In genomic region chr3:90445417-90446200, GRCm38 (mm10) we compare ENCODE assay signal across 8 mouse cellular contexts. TPM values are rescaled to one million over a fixed set of nuclear protein-coding genes. Genes with fewer than 3 reads are reported as not detected.
DNase-seq lines count a peak whose midpoint lies in the region; ATAC-seq lines count a peak whose summit lies in the region.

No protein-coding gene starts in this region.

- no peak for DNase-seq in forebrain, embryonic 11.5 days (ENCODE audit: low spot score)
- no peak for DNase-seq in limb, embryonic 11.5 days (ENCODE audit: low spot score)
- DNase-seq in left cerebral cortex, adult 8-10 months (ENCODE audit: low spot score in 2 of 2): no peak
- no peak for DNase-seq in thymus, postnatal 10 days (ENCODE audit: low spot score in 2 of 2)

- WGBS in forebrain, embryonic 11.5 days: 71% methylated on average over 11 of the region's 11 CpGs
- WGBS in limb, embryonic 11.5 days: 71% methylated on average over 11 of the region's 11 CpGs
- WGBS in stomach, embryonic 14.5 days: 62% methylated on average over 11 of the region's 11 CpGs

- H3K27me3 ChIP-seq in megakaryocyte, embryonic 14.5 days (replicated peaks): no peaks in the 10 kb centered on the region
- H3K27me3 ChIP-seq in forebrain, embryonic 11.5 days (ENCODE audit: control insufficient read depth, insufficient read depth, low read length): no peaks in the 10 kb centered on the region
- H3K27me3 ChIP-seq in limb, embryonic 11.5 days (ENCODE audit: control insufficient read depth, insufficient read depth, low read length): no peaks in the 10 kb centered on the region
- no peaks in the 10 kb centered on the region for H3K27me3 ChIP-seq in stomach, embryonic 14.5 days (ENCODE audit: control insufficient read depth, insufficient read depth, low read length)

- H3K27ac ChIP-seq in forebrain, embryonic 11.5 days (ENCODE audit: low read depth, low read length): peak overlapping the region; percentile 76
- H3K27ac ChIP-seq in limb, embryonic 11.5 days (replicated peaks; ENCODE audit: low read depth, low read length): peak overlapping the region; percentile 92
- H3K27ac ChIP-seq in stomach, embryonic 14.5 days (ENCODE audit: low read length): peak overlapping the region; percentile 93

- no peaks in the 10 kb centered on the region for H3K36me3 ChIP-seq in megakaryocyte, embryonic 14.5 days (replicated peaks; ENCODE audit: low read length)
- no peaks in the 10 kb centered on the region for H3K36me3 ChIP-seq in forebrain, embryonic 11.5 days (ENCODE audit: control insufficient read depth, insufficient read depth, low read length)
- H3K36me3 ChIP-seq in limb, embryonic 11.5 days (ENCODE audit: control insufficient read depth, insufficient read depth, low read length): no peaks in the 10 kb centered on the region
- H3K36me3 ChIP-seq in stomach, embryonic 14.5 days (ENCODE audit: control insufficient read depth, insufficient read depth, low read length): no peaks in the 10 kb centered on the region

- peak overlapping the region; percentile 88 for H3K4me3 ChIP-seq in megakaryocyte, embryonic 14.5 days (replicated peaks)
- no peak overlapping the region for H3K4me3 ChIP-seq in forebrain, embryonic 11.5 days (ENCODE audit: low read depth, low read length)
- no peak overlapping the region for H3K4me3 ChIP-seq in limb, embryonic 11.5 days (ENCODE audit: low read depth, low read length)
- no peak overlapping the region for H3K4me3 ChIP-seq in stomach, embryonic 14.5 days (ENCODE audit: low read depth, low read length)

- no peak overlapping the region for H3K4me2 ChIP-seq in forebrain, embryonic 11.5 days (ENCODE audit: low read depth, low read length, severe bottlenecking)
- H3K4me2 ChIP-seq in limb, embryonic 11.5 days (ENCODE audit: low read depth, severe bottlenecking): no peak overlapping the region; the same call in 1 of the 2 replicates
- peak overlapping the region; percentile 44 for H3K4me2 ChIP-seq in stomach, embryonic 14.5 days (replicated peaks; ENCODE audit: low read depth, low read length)

- peaks cover 39% of the 10 kb centered on the region for H3K4me1 ChIP-seq in megakaryocyte, embryonic 14.5 days
- peaks cover 10% of the 10 kb centered on the region; the same call in 1 of the 2 replicates for H3K4me1 ChIP-seq in forebrain, embryonic 11.5 days (replicated peaks; ENCODE audit: control insufficient read depth, insufficient read depth, low read length)
- peaks cover 4% of the 10 kb centered on the region; the same call in 1 of the 2 replicates for H3K4me1 ChIP-seq in limb, embryonic 11.5 days (ENCODE audit: control insufficient read depth, insufficient read depth, low read length)
- H3K4me1 ChIP-seq in stomach, embryonic 14.5 days (ENCODE audit: control insufficient read depth, insufficient read depth, low read length): peaks cover 9% of the 10 kb centered on the region

- H3K9ac ChIP-seq in forebrain, embryonic 11.5 days (ENCODE audit: low read length): no peak overlapping the region; the same call in 1 of the 2 replicates
- H3K9ac ChIP-seq in limb, embryonic 11.5 days (ENCODE audit: low read length): no peak overlapping the region
- H3K9ac ChIP-seq in stomach, embryonic 14.5 days (replicated peaks; ENCODE audit: low read depth, low read length): no peak overlapping the region

- no peak for ATAC-seq in megakaryocyte, adult 5-6 weeks (ENCODE audit: poor library complexity, severe bottlenecking)
- no peak for ATAC-seq in forebrain, embryonic 11.5 days (replicated peaks; ENCODE audit: low FRiP score)
- ATAC-seq in limb, embryonic 11.5 days (ENCODE audit: insufficient number of reproducible peaks, low FRiP score, low TSS enrichment, low read depth): no peak
- no peak for ATAC-seq in stomach, embryonic 14.5 days (ENCODE audit: insufficient number of reproducible peaks, insufficient read depth, low FRiP score, low read depth)
- ATAC-seq in megakaryocyte-erythroid progenitor cell, adult 5-6 weeks (replicated peaks; ENCODE audit: low FRiP score, low TSS enrichment, poor library complexity, severe bottlenecking): no peak

- H3K9me3 ChIP-seq in megakaryocyte, embryonic 14.5 days: no peaks in the 10 kb centered on the region; the same call in 1 of the 2 replicates
- no peaks in the 10 kb centered on the region for H3K9me3 ChIP-seq in forebrain, embryonic 11.5 days (ENCODE audit: control insufficient read depth, low read length)
- no peaks in the 10 kb centered on the region for H3K9me3 ChIP-seq in limb, embryonic 11.5 days (ENCODE audit: control insufficient read depth, low read length)
- H3K9me3 ChIP-seq in stomach, embryonic 14.5 days (ENCODE audit: control insufficient read depth, low read depth, low read length): no peaks in the 10 kb centered on the region

RNA-seq across cellular contexts. Expression of gene Ints3, which starts 12.2 kb away (rescaled TPM):
- polyA plus RNA-seq in megakaryocyte, embryonic 14.5 days (2012; ENCODE audit: insufficient read depth, low replicate concordance): 15.5 and 21.9 TPM in 2 replicates
- 13.7 and 14.7 TPM in 2 replicates for total RNA-seq in megakaryocyte, adult 5-6 weeks (2015)
- 14.9 and 20.5 TPM in 2 replicates for total RNA-seq in megakaryocyte, adult 5-6 weeks (2017)
- 50.5 and 55.3 TPM in 2 replicates for polyA plus RNA-seq in forebrain, embryonic 11.5 days (2014; fragmentation: Nextera tagmentation; extraction: Ambion mirVana)
- polyA plus RNA-seq in limb, embryonic 11.5 days (2014; fragmentation: Nextera tagmentation; extraction: Ambion mirVana): 47.2 and 56.7 TPM in 2 replicates
- polyA plus RNA-seq in stomach, embryonic 14.5 days (2014; fragmentation: Nextera tagmentation; extraction: Ambion mirVana): 28.7 and 29.6 TPM in 2 replicates
- total RNA-seq in left cerebral cortex, adult 8-10 months (2022): 10 to 100 TPM; 55.1 to 59.9 (median 59.0) TPM
- 39.0 and 39.3 TPM in 2 replicates for total RNA-seq in megakaryocyte-erythroid progenitor cell, adult 5-6 weeks (2014; fragmentation: Nextera tagmentation)
- 16.4 and 23.2 TPM in 2 replicates for total RNA-seq in megakaryocyte-erythroid progenitor cell, adult 5-6 weeks (2017)

RNA-seq across cellular contexts. Expression of gene Npr1, which starts 20.1 kb away (rescaled TPM):
- 2.6 TPM in 1 of 2 replicates, not detected in the other for polyA plus RNA-seq in megakaryocyte, embryonic 14.5 days (2012; ENCODE audit: insufficient read depth, low replicate concordance)
- total RNA-seq in megakaryocyte, adult 5-6 weeks (2015): not detected in 2 replicates
- 0.08 TPM in 1 of 2 replicates, not detected in the other for total RNA-seq in megakaryocyte, adult 5-6 weeks (2017)
- 2.0 and 2.8 TPM in 2 replicates for polyA plus RNA-seq in forebrain, embryonic 11.5 days (2014; fragmentation: Nextera tagmentation; extraction: Ambion mirVana)
- 2.0 and 2.3 TPM in 2 replicates for polyA plus RNA-seq in limb, embryonic 11.5 days (2014; fragmentation: Nextera tagmentation; extraction: Ambion mirVana)
- 4.6 and 4.8 TPM in 2 replicates for polyA plus RNA-seq in stomach, embryonic 14.5 days (2014; fragmentation: Nextera tagmentation; extraction: Ambion mirVana)
- total RNA-seq in left cerebral cortex, adult 8-10 months (2022): 1 to 10 TPM; 4.2 to 6.0 (median 5.0) TPM
- total RNA-seq in megakaryocyte-erythroid progenitor cell, adult 5-6 weeks (2014; fragmentation: Nextera tagmentation): 0.22 TPM in 1 of 2 replicates, not detected in the other
- not detected in 2 replicates for total RNA-seq in megakaryocyte-erythroid progenitor cell, adult 5-6 weeks (2017)

RNA-seq across cellular contexts. Expression of gene Ilf2, which starts 30.3 kb away (rescaled TPM):
- polyA plus RNA-seq in megakaryocyte, embryonic 14.5 days (2012; ENCODE audit: insufficient read depth, low replicate concordance): 10.5 TPM in 1 of 2 replicates, not detected in the other
- total RNA-seq in megakaryocyte, adult 5-6 weeks (2015): 51.8 and 57.3 TPM in 2 replicates
- 103 and 111 TPM in 2 replicates for total RNA-seq in megakaryocyte, adult 5-6 weeks (2017)
- polyA plus RNA-seq in forebrain, embryonic 11.5 days (2014; fragmentation: Nextera tagmentation; extraction: Ambion mirVana): 365 and 366 TPM in 2 replicates
- polyA plus RNA-seq in limb, embryonic 11.5 days (2014; fragmentation: Nextera tagmentation; extraction: Ambion mirVana): 377 and 385 TPM in 2 replicates
- 208 and 217 TPM in 2 replicates for polyA plus RNA-seq in stomach, embryonic 14.5 days (2014; fragmentation: Nextera tagmentation; extraction: Ambion mirVana)
- total RNA-seq in left cerebral cortex, adult 8-10 months (2022): 10 to 100 TPM; 84.9 to 98.9 (median 93.3) TPM
- total RNA-seq in megakaryocyte-erythroid progenitor cell, adult 5-6 weeks (2014; fragmentation: Nextera tagmentation): 113 and 117 TPM in 2 replicates
- 236 and 240 TPM in 2 replicates for total RNA-seq in megakaryocyte-erythroid progenitor cell, adult 5-6 weeks (2017)

RNA-seq across cellular contexts. Expression of gene Snapin, which starts 45.2 kb away (rescaled TPM):
- polyA plus RNA-seq in megakaryocyte, embryonic 14.5 days (2012; ENCODE audit: insufficient read depth, low replicate concordance): 3.0 and 5.3 TPM in 2 replicates
- total RNA-seq in megakaryocyte, adult 5-6 weeks (2015): 41.6 and 47.3 TPM in 2 replicates
- total RNA-seq in megakaryocyte, adult 5-6 weeks (2017): 40.9 and 49.5 TPM in 2 replicates
- polyA plus RNA-seq in forebrain, embryonic 11.5 days (2014; fragmentation: Nextera tagmentation; extraction: Ambion mirVana): 66.3 and 68.3 TPM in 2 replicates
- 60.5 and 63.6 TPM in 2 replicates for polyA plus RNA-seq in limb, embryonic 11.5 days (2014; fragmentation: Nextera tagmentation; extraction: Ambion mirVana)
- 81.2 and 88.0 TPM in 2 replicates for polyA plus RNA-seq in stomach, embryonic 14.5 days (2014; fragmentation: Nextera tagmentation; extraction: Ambion mirVana)
- 10 to 100 TPM; 62.4 to 74.7 (median 67.1) TPM for total RNA-seq in left cerebral cortex, adult 8-10 months (2022)
- total RNA-seq in megakaryocyte-erythroid progenitor cell, adult 5-6 weeks (2014; fragmentation: Nextera tagmentation): 37.0 and 38.1 TPM in 2 replicates
- total RNA-seq in megakaryocyte-erythroid progenitor cell, adult 5-6 weeks (2017): 19.5 and 48.6 TPM in 2 replicates

RNA-seq across cellular contexts. Expression of gene Slc27a3, which starts 55.9 kb away (rescaled TPM):
- 2.3 and 3.1 TPM in 2 replicates for polyA plus RNA-seq in megakaryocyte, embryonic 14.5 days (2012; ENCODE audit: insufficient read depth, low replicate concordance)
- total RNA-seq in megakaryocyte, adult 5-6 weeks (2015): 0.21 and 0.33 TPM in 2 replicates
- 1.1 and 3.0 TPM in 2 replicates for total RNA-seq in megakaryocyte, adult 5-6 weeks (2017)
- polyA plus RNA-seq in forebrain, embryonic 11.5 days (2014; fragmentation: Nextera tagmentation; extraction: Ambion mirVana): 13.6 and 14.2 TPM in 2 replicates
- 24.0 and 28.7 TPM in 2 replicates for polyA plus RNA-seq in limb, embryonic 11.5 days (2014; fragmentation: Nextera tagmentation; extraction: Ambion mirVana)
- 11.7 and 13.0 TPM in 2 replicates for polyA plus RNA-seq in stomach, embryonic 14.5 days (2014; fragmentation: Nextera tagmentation; extraction: Ambion mirVana)
- 1 to 10 TPM; 5.7 to 7.9 (median 7.4) TPM for total RNA-seq in left cerebral cortex, adult 8-10 months (2022)
- total RNA-seq in megakaryocyte-erythroid progenitor cell, adult 5-6 weeks (2014; fragmentation: Nextera tagmentation): 1.7 and 7.3 TPM in 2 replicates
- 0.28 and 0.72 TPM in 2 replicates for total RNA-seq in megakaryocyte-erythroid progenitor cell, adult 5-6 weeks (2017)

Comparison
In these comparisons a context has a peak if more than half of its experiments do, and no peak if none do; other contexts are left out.
1. RNA of gene Ilf2, which starts 30.3 kb away (polyA plus RNA-seq): 377 to 385 TPM in limb, embryonic 11.5 days, 365 to 366 TPM in forebrain, embryonic 11.5 days and 208 to 217 TPM in stomach, embryonic 14.5 days; 10.5 TPM in megakaryocyte, embryonic 14.5 days; every median in the first group is over 10 times any median in the second.
2. Peak in every context shown above with its lines, with median percentiles within 50 percentile points of each other: H3K27ac ChIP-seq.